Mouse (Mus musculus): ENCODE measurements at regions not wholly inside any gene's neighbourhood (a gene's known extent, or its start where the extent isn't known, plus 50 kb on each side); places are given as distances from the start of the nearest gene placed in this dataset.

GRCm38 (mm10) chr7:116711541-116711940 is 207.4 kb downstream of the Nucb2 start:
- 91% methylated on average over 2 of the region's 2 CpGs for WGBS
- no peak overlapping the region for H3K27ac ChIP-seq (ENCODE audit: low read length)
- no peak overlapping the region for H3K9ac ChIP-seq (ENCODE audit: low read depth, low read length)
- no peaks in the 10 kb centered on the region for H3K9me3 ChIP-seq (replicated peaks; ENCODE audit: control insufficient read depth, low read length, poor library complexity, severe bottlenecking)
- H3K36me3 ChIP-seq (ENCODE audit: control insufficient read depth, insufficient read depth, low read length), result no peaks in the 10 kb centered on the region
- no peaks in the 10 kb centered on the region for H3K4me1 ChIP-seq (ENCODE audit: control insufficient read depth, insufficient read depth, low read length)
- H3K27me3 ChIP-seq (ENCODE audit: control insufficient read depth, insufficient read depth, low read depth, low read length), result no peaks in the 10 kb centered on the region
- H3K4me3 ChIP-seq (ENCODE audit: low read depth, low read length), result no peak overlapping the region
- no peak overlapping the region for H3K4me2 ChIP-seq (ENCODE audit: low read length)
- ATAC-seq, result no peak

- H3K4me1 ChIP-seq (ENCODE audit: control insufficient read depth, insufficient read depth, low read length), result no peaks in the 10 kb centered on the region
- no peaks in the 10 kb centered on the region for H3K9me3 ChIP-seq (replicated peaks; ENCODE audit: control insufficient read depth, low read length, poor library complexity, severe bottlenecking)
- no peaks in the 10 kb centered on the region for H3K27me3 ChIP-seq (ENCODE audit: control insufficient read depth, insufficient read depth, low read depth, low read length)
- H3K36me3 ChIP-seq (ENCODE audit: control insufficient read depth, insufficient read depth, low read length), result no peaks in the 10 kb centered on the region
- no peak overlapping the region for H3K4me3 ChIP-seq (ENCODE audit: low read depth, low read length)
- WGBS, result 63% methylated on average over 8 of the region's 8 CpGs
- H3K9ac ChIP-seq (ENCODE audit: low read depth, low read length), result no peak overlapping the region
- ATAC-seq, result no peak
- no peak overlapping the region for H3K27ac ChIP-seq (ENCODE audit: low read length)
- no peak overlapping the region for H3K4me2 ChIP-seq (ENCODE audit: low read length)
These were observed 209.0 kb downstream of the Nucb2 start for GRCm38 (mm10) chr7:116713200-116713599.

GRCm38 (mm10) chr7:116715234-116716046 is 211.3 kb downstream of the Nucb2 start:
- H3K9me3 ChIP-seq (replicated peaks; ENCODE audit: control insufficient read depth, low read length, poor library complexity, severe bottlenecking), result no peaks in the 10 kb centered on the region
- H3K27ac ChIP-seq (ENCODE audit: low read length), result no peak overlapping the region
- no peak overlapping the region for H3K4me3 ChIP-seq (ENCODE audit: low read depth, low read length)
- H3K9ac ChIP-seq (ENCODE audit: low read depth, low read length), result no peak overlapping the region
- no peaks in the 10 kb centered on the region for H3K36me3 ChIP-seq (ENCODE audit: control insufficient read depth, insufficient read depth, low read length)
- no peaks in the 10 kb centered on the region for H3K4me1 ChIP-seq (ENCODE audit: control insufficient read depth, insufficient read depth, low read length)
- no peak for ATAC-seq
- WGBS, result 65% methylated on average over 10 of the region's 10 CpGs
- H3K27me3 ChIP-seq (ENCODE audit: control insufficient read depth, insufficient read depth, low read depth, low read length), result no peaks in the 10 kb centered on the region
- no peak overlapping the region for H3K4me2 ChIP-seq (ENCODE audit: low read length)

GRCm38 (mm10) chr7:116728379-116728778 is 224.2 kb downstream of the Nucb2 start:
- ATAC-seq, result no peak
- no peaks in the 10 kb centered on the region for H3K4me1 ChIP-seq (ENCODE audit: control insufficient read depth, insufficient read depth, low read length)
- H3K9ac ChIP-seq (ENCODE audit: low read depth, low read length), result no peak overlapping the region
- H3K27me3 ChIP-seq (ENCODE audit: control insufficient read depth, insufficient read depth, low read depth, low read length), result no peaks in the 10 kb centered on the region
- no peak overlapping the region for H3K27ac ChIP-seq (ENCODE audit: low read length)
- no peak overlapping the region for H3K4me2 ChIP-seq (ENCODE audit: low read length)
- no peaks in the 10 kb centered on the region for H3K9me3 ChIP-seq (replicated peaks; ENCODE audit: control insufficient read depth, low read length, poor library complexity, severe bottlenecking)
- no peaks in the 10 kb centered on the region for H3K36me3 ChIP-seq (ENCODE audit: control insufficient read depth, insufficient read depth, low read length)
- WGBS, result 74% methylated on average over 2 of the region's 2 CpGs
- no peak overlapping the region for H3K4me3 ChIP-seq (ENCODE audit: low read depth, low read length)

GRCm38 (mm10) chr7:116729795-116730194 is 225.6 kb downstream of the Nucb2 start:
- no peak for ATAC-seq
- Histone ChIP-seq H3K4me2 (ENCODE audit: low read length) (no peak overlapping the region), H3K27ac (ENCODE audit: low read length) (no peak overlapping the region), H3K9me3 (replicated peaks; ENCODE audit: control insufficient read depth, low read length, poor library complexity, severe bottlenecking) (no peaks in the 10 kb centered on the region), H3K4me3 (ENCODE audit: low read depth, low read length) (no peak overlapping the region), H3K27me3 (ENCODE audit: control insufficient read depth, insufficient read depth, low read depth, low read length) (no peaks in the 10 kb centered on the region), H3K4me1 (ENCODE audit: control insufficient read depth, insufficient read depth, low read length) (no peaks in the 10 kb centered on the region), H3K9ac (ENCODE audit: low read depth, low read length) (no peak overlapping the region), H3K36me3 (ENCODE audit: control insufficient read depth, insufficient read depth, low read length) (no peaks in the 10 kb centered on the region)
- 60% methylated on average over 4 of the region's 4 CpGs for WGBS

GRCm38 (mm10) chr7:116735676-116736075 is 231.5 kb downstream of the Nucb2 start:
- Histone ChIP-seq H3K4me3 (ENCODE audit: low read depth, low read length) (no peak overlapping the region), H3K9ac (ENCODE audit: low read depth, low read length) (no peak overlapping the region), H3K9me3 (replicated peaks; ENCODE audit: control insufficient read depth, low read length, poor library complexity, severe bottlenecking) (no peaks in the 10 kb centered on the region), H3K4me1 (ENCODE audit: control insufficient read depth, insufficient read depth, low read length) (no peaks in the 10 kb centered on the region), H3K36me3 (ENCODE audit: control insufficient read depth, insufficient read depth, low read length) (no peaks in the 10 kb centered on the region), H3K4me2 (ENCODE audit: low read length) (no peak overlapping the region), H3K27me3 (ENCODE audit: control insufficient read depth, insufficient read depth, low read depth, low read length) (no peaks in the 10 kb centered on the region), H3K27ac (ENCODE audit: low read length) (no peak overlapping the region)
- WGBS, result 70% methylated on average over 3 of the region's 3 CpGs
- ATAC-seq, result no peak

GRCm38 (mm10) chr7:116736333-116736732 is 232.2 kb downstream of the Nucb2 start:
- no peak overlapping the region for H3K27ac ChIP-seq (ENCODE audit: low read length)
- 54% methylated on average over 4 of the region's 4 CpGs for WGBS
- H3K36me3 ChIP-seq (ENCODE audit: control insufficient read depth, insufficient read depth, low read length), result no peaks in the 10 kb centered on the region
- H3K4me1 ChIP-seq (ENCODE audit: control insufficient read depth, insufficient read depth, low read length), result no peaks in the 10 kb centered on the region
- no peak overlapping the region for H3K9ac ChIP-seq (ENCODE audit: low read depth, low read length)
- no peak overlapping the region for H3K4me2 ChIP-seq (ENCODE audit: low read length)
- ATAC-seq, result no peak
- no peak overlapping the region for H3K4me3 ChIP-seq (ENCODE audit: low read depth, low read length)
- no peaks in the 10 kb centered on the region for H3K9me3 ChIP-seq (replicated peaks; ENCODE audit: control insufficient read depth, low read length, poor library complexity, severe bottlenecking)
- no peaks in the 10 kb centered on the region for H3K27me3 ChIP-seq (ENCODE audit: control insufficient read depth, insufficient read depth, low read depth, low read length)

GRCm38 (mm10) chr7:116738009-116738408 is 233.8 kb downstream of the Nucb2 start:
- Histone ChIP-seq H3K4me2 (ENCODE audit: low read length) (no peak overlapping the region), H3K9me3 (replicated peaks; ENCODE audit: control insufficient read depth, low read length, poor library complexity, severe bottlenecking) (no peaks in the 10 kb centered on the region), H3K27ac (ENCODE audit: low read length) (no peak overlapping the region), H3K27me3 (ENCODE audit: control insufficient read depth, insufficient read depth, low read depth, low read length) (no peaks in the 10 kb centered on the region), H3K4me3 (ENCODE audit: low read depth, low read length) (no peak overlapping the region), H3K36me3 (ENCODE audit: control insufficient read depth, insufficient read depth, low read length) (no peaks in the 10 kb centered on the region), H3K4me1 (ENCODE audit: control insufficient read depth, insufficient read depth, low read length) (no peaks in the 10 kb centered on the region), H3K9ac (ENCODE audit: low read depth, low read length) (no peak overlapping the region)
- WGBS, result 86% methylated on average over 4 of the region's 4 CpGs
- ATAC-seq, result no peak

- no peak overlapping the region for H3K4me3 ChIP-seq (ENCODE audit: low read depth, low read length)
- H3K27ac ChIP-seq (ENCODE audit: low read length), result no peak overlapping the region
- no peaks in the 10 kb centered on the region for H3K36me3 ChIP-seq (ENCODE audit: control insufficient read depth, insufficient read depth, low read length)
- no peak overlapping the region for H3K4me2 ChIP-seq (ENCODE audit: low read length)
- H3K27me3 ChIP-seq (ENCODE audit: control insufficient read depth, insufficient read depth, low read depth, low read length), result no peaks in the 10 kb centered on the region
- H3K9me3 ChIP-seq (replicated peaks; ENCODE audit: control insufficient read depth, low read length, poor library complexity, severe bottlenecking), result no peaks in the 10 kb centered on the region
- ATAC-seq, result no peak
- H3K4me1 ChIP-seq (ENCODE audit: control insufficient read depth, insufficient read depth, low read length), result no peaks in the 10 kb centered on the region
- H3K9ac ChIP-seq (ENCODE audit: low read depth, low read length), result no peak overlapping the region
These were observed 250.4 kb downstream of the Nucb2 start for GRCm38 (mm10) chr7:116754556-116754955.
